Mouse (Mus musculus) adrenal gland, adult 18-20 months (tissue): ENCODE measurements around the gene Spdya. TPM values are rescaled to one million over a fixed set of nuclear protein-coding genes. Genes with fewer than 3 reads are reported as not detected.
"Not testable (repeated sequence)": the region's sequence is repeated elsewhere in the genome, so short reads cannot be mapped to it uniquely, and the experiment has no call there.

ENCODE experiments used
- DNase-seq, 2 experiments: peaks; one replicate each; pipeline ENCODE4 v3.0.0; 2021 to 2022; ENCODE audit warnings: low spot score in 2 of 2
- total RNA-seq, 2 experiments: library from RNA; stranded (reverse); gene quantifications; 1 replicate in 1 of 2; 2 replicates in 1 of 2; pipeline ENCODE4 v1.2.3; 2021

The Spdya gene
- total RNA-seq, 2 experiments from 2014 or later, result 0.35 to 0.50 TPM

DNA sequence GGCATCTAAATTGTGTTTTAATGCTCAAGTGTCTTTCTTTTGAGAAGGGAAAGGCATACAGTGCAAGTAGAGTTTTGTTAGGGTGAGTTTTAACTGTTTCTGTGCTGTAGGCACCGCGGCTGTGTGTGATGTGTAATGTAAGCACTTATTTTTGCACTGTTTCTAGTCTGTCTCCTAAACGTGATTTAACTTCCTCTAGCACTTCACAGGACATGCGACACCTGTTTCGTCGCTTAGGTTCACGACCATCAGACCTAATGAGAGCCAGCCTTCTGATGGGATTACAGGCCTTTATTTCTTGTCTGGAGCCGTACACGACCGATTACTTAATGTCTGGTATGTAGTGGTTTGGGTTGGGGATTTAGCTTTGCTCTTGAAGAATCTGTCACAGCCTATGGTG, 79.9 kb downstream of the Spdya start:
- no peak for DNase-seq

DNA sequence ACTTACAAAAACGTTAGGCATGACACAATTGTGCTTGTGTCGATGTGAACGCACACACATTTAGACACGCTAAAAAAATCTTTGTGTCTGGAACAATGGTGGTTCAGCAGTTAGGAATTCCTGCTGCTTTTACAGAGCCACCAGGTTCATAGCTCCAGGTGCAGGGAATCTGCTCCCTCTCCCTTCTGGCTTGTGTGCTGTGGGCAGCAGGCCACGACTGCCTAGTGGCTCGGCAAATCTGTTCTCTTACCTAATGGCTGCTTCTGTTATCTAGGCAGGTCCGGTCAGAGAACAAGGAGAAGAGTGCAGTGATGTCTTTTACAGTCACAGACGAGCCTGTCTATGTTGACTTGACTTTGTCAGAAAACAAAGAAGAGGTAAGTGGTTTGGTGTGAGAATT, 81.5 kb downstream of the Spdya start:
- no peak for DNase-seq

DNA sequence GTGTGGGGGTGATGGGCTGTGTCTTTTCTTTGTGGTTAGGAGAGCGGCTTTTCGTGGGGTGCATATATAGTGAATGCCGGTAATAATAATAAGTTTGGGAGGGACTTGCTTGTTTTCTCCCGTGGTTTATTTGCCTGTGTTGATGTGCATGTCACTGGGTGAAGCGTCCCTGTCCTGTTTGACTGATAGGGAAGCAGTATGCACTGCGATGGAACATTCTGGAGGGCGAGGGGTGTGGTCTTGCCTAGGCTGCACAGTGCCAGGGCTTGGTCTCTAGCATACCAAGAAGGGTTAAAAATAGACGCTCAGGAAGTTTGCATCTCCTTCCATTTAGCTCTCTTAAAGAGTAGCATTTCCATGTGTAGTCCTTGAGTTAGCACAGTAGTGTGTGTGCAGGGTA, 84.9 kb downstream of the Spdya start:
- DNase-seq, result no peak

DNA sequence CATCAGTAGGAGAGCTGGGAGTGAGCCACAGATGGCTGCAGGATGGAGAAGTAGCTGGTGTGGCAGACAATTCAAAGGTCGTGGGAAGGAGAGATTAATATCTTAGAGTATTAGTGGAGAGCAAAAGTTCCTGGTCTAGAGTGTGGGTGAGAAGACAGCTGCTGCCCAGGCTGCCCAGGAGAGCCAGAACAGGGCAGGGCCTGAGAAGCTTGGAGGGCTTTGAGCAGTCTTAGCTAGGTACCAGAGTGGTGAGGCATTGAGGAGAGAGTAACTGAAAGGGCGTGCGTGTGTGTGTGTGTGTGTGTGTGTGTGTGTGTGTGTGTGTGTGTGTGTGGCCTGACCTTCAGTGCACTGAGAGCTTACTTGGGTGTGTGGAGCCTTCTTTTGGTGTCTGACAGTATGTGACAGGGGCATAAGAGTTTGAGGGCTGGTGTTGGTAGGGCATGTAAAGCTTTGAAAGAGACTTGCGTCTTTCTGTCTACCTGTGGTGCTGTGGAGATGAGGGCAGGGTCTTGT, 85.9 kb downstream of the Spdya start:
- no peak for DNase-seq

GRCm38 (mm10) chr17:71639056-71639455, 87.2 kb downstream of the Spdya start:
- not testable (repeated sequence) for DNase-seq

Other genes with a start within 250 kb of the Spdya start
- gene Emilin2, start 240.1 kb upstream of the Spdya start, total RNA-seq, result 10 to 100 TPM in 1 of 2 experiments, 1 to 10 TPM in 1; 4.8 to 11.4 TPM
- gene Gm4707, start 92.1 kb upstream of the Spdya start, total RNA-seq, result 1 to 10 TPM in 1 of 2 experiments, under 1 TPM in 1; 0.83 to 2.7 TPM
- 10 to 100 TPM; 38.9 to 51.1 TPM for gene Smchd1, start 76.7 kb upstream of the Spdya start, total RNA-seq
- under 1 TPM; 0.70 to 0.83 TPM for gene Ndc80, start 25.2 kb upstream of the Spdya start, total RNA-seq
- gene Wdr43, start 63.8 kb downstream of the Spdya start, total RNA-seq, result 100 to 1,000 TPM in 1 of 2 experiments, 10 to 100 TPM in 1; 63.3 to 104 TPM
- gene Togaram2, start 121.2 kb downstream of the Spdya start, total RNA-seq, result under 1 TPM in 1 of 2 experiments, not detected in 1; 0.13 TPM
- gene Pcare, start 200.8 kb downstream of the Spdya start, total RNA-seq, result not detected
- 10 to 100 TPM; 15.4 to 16.9 TPM for gene Clip4, start 216.4 kb downstream of the Spdya start, total RNA-seq